ENCODE assay signal across 8 mouse cellular contexts in genomic region chr8:121115948-121116347, GRCm38 (mm10). TPM values are rescaled to one million over a fixed set of nuclear protein-coding genes. Genes with fewer than 3 reads are reported as not detected.
A peak's percentile ranks its signal among the peaks of the same experiment; 100 is the strongest.
DNase-seq lines count a peak whose midpoint lies in the region; ATAC-seq and TF ChIP-seq lines count a peak whose summit lies in the region.

TSS of gene Foxc2 (plus strand) at chr8:121116171.

- peak; percentile 64; the same call in 1 of the 2 replicates for ATAC-seq in heart, postnatal 0 days (ENCODE audit: insufficient read depth, low read depth)
- peak; percentile 67; the same call in 1 of the 2 replicates for ATAC-seq in lung, embryonic 15.5 days (ENCODE audit: borderline replicate concordance, extremely low read depth, low FRiP score, low TSS enrichment)

- peak; percentile 73 to 74 for DNase-seq in B cell, adult 2 months
- DNase-seq in ZHBTc4 (ENCODE audit: low read depth, low spot score): peak; percentile 95
- peak; percentile 86 for DNase-seq in fibroblast of lung, adult 2 months (ENCODE audit: low read depth)
- peak; percentile 94 for DNase-seq in heart, postnatal 0 days (ENCODE audit: low spot score)
- peak; percentile 91 to 93 for DNase-seq in kidney, postnatal 36 days
- peak; percentile 63 for DNase-seq in ovary, postnatal 14 days (ENCODE audit: low spot score)
- peak; percentile 76 for DNase-seq in thymus, postnatal 4 days

- H3K27me3 ChIP-seq in heart, postnatal 0 days (ENCODE audit: control insufficient read depth, insufficient read depth, low read length): peaks cover 83% of the 10 kb centered on the region
- H3K27me3 ChIP-seq in lung, embryonic 15.5 days: peaks cover 81% of the 10 kb centered on the region

- TF ChIP-seq CTCF in heart, postnatal 0 days (IDR thresholded peaks at IDR 0.05; ENCODE audit: low read depth): no peak

- no peaks in the 10 kb centered on the region for H3K9me3 ChIP-seq in heart, postnatal 0 days (replicated peaks; ENCODE audit: control insufficient read depth, low read length)
- H3K9me3 ChIP-seq in lung, embryonic 15.5 days: no peaks in the 10 kb centered on the region

- peak within 1 kb of the TSS; percentile 82 for H3K27ac ChIP-seq in heart, postnatal 0 days (ENCODE audit: low read depth)
- H3K27ac ChIP-seq in lung, embryonic 15.5 days: peak within 1 kb of the TSS; percentile 70; the same call in 1 of the 2 replicates

- under 1% methylated on average over 25 of the region's 25 CpGs for WGBS in heart, postnatal 0 days
- under 1% methylated on average over 25 of the region's 25 CpGs for WGBS in lung, embryonic 15.5 days

- H3K4me3 ChIP-seq in heart, postnatal 0 days (ENCODE audit: low read depth, low read length): peak within 1 kb of the TSS; percentile 58
- peak within 1 kb of the TSS; percentile 53 for H3K4me3 ChIP-seq in lung, embryonic 15.5 days

- no peak for TF ChIP-seq EP300 in heart, postnatal 0 days (IDR thresholded peaks at IDR 0.05; ENCODE audit: low read depth)

- peak within 1 kb of the TSS; percentile 65 for H3K4me2 ChIP-seq in heart, postnatal 0 days (ENCODE audit: low read depth, low read length)
- H3K4me2 ChIP-seq in lung, embryonic 15.5 days: peak within 1 kb of the TSS; percentile 95

- H3K4me1 ChIP-seq in heart, postnatal 0 days (ENCODE audit: control insufficient read depth, insufficient read depth): no peaks in the 10 kb centered on the region
- peaks cover 32% of the 10 kb centered on the region for H3K4me1 ChIP-seq in lung, embryonic 15.5 days

- peak within 1 kb of the TSS; percentile 59 for H3K9ac ChIP-seq in heart, postnatal 0 days (replicated peaks; ENCODE audit: low read depth, low read length)
- H3K9ac ChIP-seq in lung, embryonic 15.5 days: peak within 1 kb of the TSS; percentile 55

- H3K36me3 ChIP-seq in heart, postnatal 0 days (replicated peaks; ENCODE audit: control insufficient read depth, insufficient read depth, low read length): no peaks in the 10 kb centered on the region
- H3K36me3 ChIP-seq in lung, embryonic 15.5 days: no peaks in the 10 kb centered on the region

RNA-seq across cellular contexts. Expression of gene Foxc2, which starts in this region (rescaled TPM):
- 6.6 and 16.4 TPM in 2 replicates for total RNA-seq in heart, postnatal 0 days (2014; rRNA removed; ENCODE audit: low replicate concordance)
- polyA plus RNA-seq in heart, postnatal 0 days (2015; fragmentation: Nextera tagmentation; extraction: Ambion mirVana): 2.5 and 3.3 TPM in 2 replicates
- 2.1 and 2.3 TPM in 2 replicates for polyA plus RNA-seq in lung, embryonic 15.5 days (2015; fragmentation: Nextera tagmentation; extraction: Ambion mirVana)

Comparison
In these comparisons a context has a peak if more than half of its experiments do, and no peak if none do; other contexts are left out.
1. Peak in every context shown above with its lines: DNase-seq, ATAC-seq, H3K4me3 ChIP-seq and H3K27ac ChIP-seq.